Mouse (Mus musculus) spleen, adult 2 months (tissue): ENCODE measurements around the gene H2afy.

Source experiments
- CTCF ChIP-seq: fragments of 200-500 bp; IDR thresholded peaks from 2 replicates; pipeline ENCODE4 v1.5.1; 2011; ENCODE audit warnings: mild to moderate bottlenecking, inconsistent platforms; ENCODE audit not compliant: insufficient read depth, insufficient read length, insufficient replicate concordance; ENCODE audit errors: extremely low read depth
- POLR2A ChIP-seq: fragments of 200-500 bp; IDR thresholded peaks from 2 replicates; pipeline ENCODE4 v1.6.1; 2011; ENCODE audit warnings: low read depth, low read length, inconsistent platforms

DNA sequence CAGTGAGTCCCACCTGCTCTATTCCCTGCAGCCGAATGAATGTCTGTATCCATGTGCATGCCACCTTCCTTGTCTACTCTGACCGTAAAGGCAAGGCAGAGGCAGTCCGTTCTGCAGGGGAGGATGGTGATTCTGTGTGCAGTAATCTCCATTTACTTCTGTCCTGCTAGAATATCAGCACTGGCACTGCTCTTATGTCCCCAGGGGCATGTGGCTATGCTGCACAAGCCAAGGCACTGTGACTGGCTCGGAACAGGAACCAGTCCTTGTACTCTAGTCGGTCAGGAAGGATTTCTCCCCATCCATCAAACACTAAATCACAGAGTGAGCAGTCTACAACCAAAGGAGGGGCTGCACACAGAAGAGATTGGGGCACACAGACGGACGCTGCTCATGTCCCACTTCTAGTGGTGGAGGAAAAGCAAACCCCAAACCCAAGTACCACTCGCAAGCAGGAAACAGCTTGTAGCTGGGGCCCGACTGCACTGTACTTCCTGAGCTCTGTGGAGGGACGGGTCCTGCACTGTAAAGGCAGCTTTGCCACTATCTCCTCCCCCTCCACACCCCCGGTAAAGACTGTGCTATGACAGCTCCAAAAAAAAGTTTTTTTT, 3.7 kb downstream of the H2afy start:
- TF ChIP-seq CTCF, result no peak
- no peak for TF ChIP-seq POLR2A
